Mouse (Mus musculus) forebrain, embryonic 10.5 days (tissue): ENCODE results near the gene Mpv17. TPM values are rescaled to one million over a fixed set of nuclear protein-coding genes. Genes with fewer than 3 reads are reported as not detected.

Experiments
- polyA plus RNA-seq: library from polyadenylated mRNA; unstranded; fragments of >200 nt; fragmentation: Nextera tagmentation; extraction: Ambion mirVana; gene quantifications from 2 replicates; pipeline ENCODE4 v1.2.1, GENCODE M21; 2016

Mpv17 gene
- polyA plus RNA-seq, 1 experiment from 2014 or later = 60.4 TPM

Other genes starting within 250 kb of the Mpv17 start
- 392 and 397 TPM in 2 replicates for gene Ost4, start 246.5 kb downstream of the Mpv17 start, polyA plus RNA-seq
- gene Emilin1, start 240.8 kb downstream of the Mpv17 start, polyA plus RNA-seq = 78.2 and 78.3 TPM in 2 replicates
- gene Khk, start 232.8 kb downstream of the Mpv17 start, polyA plus RNA-seq = 7.8 and 8.9 TPM in 2 replicates
- gene Cgref1, start 208.7 kb downstream of the Mpv17 start, polyA plus RNA-seq = 4.8 and 5.0 TPM in 2 replicates
- gene Preb, start 193.9 kb downstream of the Mpv17 start, polyA plus RNA-seq = 141 and 142 TPM in 2 replicates
- not detected in 2 replicates for gene Tcf23, start 185.6 kb downstream of the Mpv17 start, polyA plus RNA-seq
- 71.5 and 74.8 TPM in 2 replicates for gene Atraid, start 105.9 kb downstream of the Mpv17 start, polyA plus RNA-seq
- 10.7 and 12.7 TPM in 2 replicates for gene Slc5a6, start 105.3 kb downstream of the Mpv17 start, polyA plus RNA-seq
- 76.4 and 79.3 TPM in 2 replicates for gene Cad, start 99.5 kb downstream of the Mpv17 start, polyA plus RNA-seq
- gene Dnajc5g, start 48.0 kb downstream of the Mpv17 start, polyA plus RNA-seq = not detected in 2 replicates
- gene Slc30a3, start 46.0 kb downstream of the Mpv17 start, polyA plus RNA-seq = 0.32 and 0.39 TPM in 2 replicates
- gene Trim54, start 37.5 kb downstream of the Mpv17 start, polyA plus RNA-seq = 0.11 TPM in 1 of 2 replicates, not detected in the other
- gene Ucn, start 15.4 kb downstream of the Mpv17 start, polyA plus RNA-seq = not detected in 2 replicates
- gene Gm29609, start 25.7 kb upstream of the Mpv17 start, polyA plus RNA-seq = 1.4 and 1.6 TPM in 2 replicates
- 132 and 136 TPM in 2 replicates for gene Gtf3c2, start 25.9 kb upstream of the Mpv17 start, polyA plus RNA-seq
- 132 and 133 TPM in 2 replicates for gene Snx17, start 39.0 kb upstream of the Mpv17 start, polyA plus RNA-seq
- gene Eif2b4, start 39.2 kb upstream of the Mpv17 start, polyA plus RNA-seq = 85.4 and 91.7 TPM in 2 replicates
- gene Zfp513, start 48.1 kb upstream of the Mpv17 start, polyA plus RNA-seq = 8.5 and 9.0 TPM in 2 replicates
- 218 TPM in 2 replicates for gene Ppm1g, start 66.4 kb upstream of the Mpv17 start, polyA plus RNA-seq
- 136 and 143 TPM in 2 replicates for gene Nrbp1, start 86.6 kb upstream of the Mpv17 start, polyA plus RNA-seq
- gene Gm9970, start 87.0 kb upstream of the Mpv17 start, polyA plus RNA-seq = 0.29 and 0.31 TPM in 2 replicates
- 5.9 and 8.6 TPM in 2 replicates for gene Krtcap3, start 97.4 kb upstream of the Mpv17 start, polyA plus RNA-seq
- gene Ift172, start 136.9 kb upstream of the Mpv17 start, polyA plus RNA-seq = 37.1 and 37.2 TPM in 2 replicates
- gene Fndc4, start 141.8 kb upstream of the Mpv17 start, polyA plus RNA-seq = 46.6 and 48.7 TPM in 2 replicates
- gene Gckr, start 143.2 kb upstream of the Mpv17 start, polyA plus RNA-seq = 0.30 and 0.37 TPM in 2 replicates